Mouse (Mus musculus) kidney, adult 2 months (tissue): ENCODE measurements around the gene Ift43. TPM values are rescaled to one million over a fixed set of nuclear protein-coding genes. Genes with fewer than 3 reads are reported as not detected.

ENCODE experiments used
- DNase-seq: peaks from one replicate; pipeline ENCODE4 v3.0.0; 2021
- H3K27ac ChIP-seq: fragments of 200-500 bp; 2 replicates; pipeline ENCODE4 v1.5.1; 2012; ENCODE audit warnings: low read depth, low read length, control low read depth, inconsistent platforms; ENCODE audit not compliant: insufficient read depth
- H3K27me3 ChIP-seq: fragments of 200-500 bp; replicated peaks from 2 replicates; pipeline ENCODE4 v1.6.1; 2012; ENCODE audit warnings: mild to moderate bottlenecking, moderate library complexity, low read length, inconsistent platforms; ENCODE audit not compliant: control insufficient read depth, insufficient read depth
- H3K36me3 ChIP-seq: fragments of 200-500 bp; 2 replicates; pipeline ENCODE4 v1.6.1; 2012; ENCODE audit warnings: mild to moderate bottlenecking, moderate library complexity, low read length, inconsistent platforms; ENCODE audit not compliant: control insufficient read depth, insufficient read depth
- H3K4me1 ChIP-seq: fragments of 200-500 bp; 2 replicates; pipeline ENCODE4 v1.6.1; 2011; ENCODE audit warnings: low read length; ENCODE audit not compliant: control insufficient read depth, insufficient read depth
- H3K4me3 ChIP-seq: fragments of 200-500 bp; 2 replicates; pipeline ENCODE4 v1.5.1; 2011; ENCODE audit warnings: mild to moderate bottlenecking, low read depth, low read length, control low read depth; ENCODE audit not compliant: insufficient read depth
- CTCF ChIP-seq: fragments of 200-500 bp; conservative IDR thresholded peaks from 2 replicates; pipeline ENCODE4 v1.5.1; 2011; ENCODE audit warnings: low read depth, mild to moderate bottlenecking, control low read depth, low read length, moderate library complexity, mixed read lengths; ENCODE audit not compliant: insufficient read depth, insufficient read length
- POLR2A ChIP-seq: fragments of 200-500 bp; IDR thresholded peaks from one replicate; pipeline ENCODE4 v1.6.1; 2011; ENCODE audit warnings: low read depth, low read length, control low read depth
- WGBS: fragments of 180-500 bp; shearing (Covaris S2); methylation state at CpG from one replicate; pipeline ENCODE4 v1.1.7; 2018; 5-methylcytosine and 5-hydroxymethylcytosine counted together
- polyA plus RNA-seq: library from polyadenylated mRNA; depleted of rRNA; stranded (reverse); fragments of >200 nt; gene quantifications from 2 replicates; pipeline ENCODE4 v1.2.3, GENCODE M21; 2012

Ift43 gene
- polyA plus RNA-seq, 1 experiment = 27.3 TPM

DNA sequence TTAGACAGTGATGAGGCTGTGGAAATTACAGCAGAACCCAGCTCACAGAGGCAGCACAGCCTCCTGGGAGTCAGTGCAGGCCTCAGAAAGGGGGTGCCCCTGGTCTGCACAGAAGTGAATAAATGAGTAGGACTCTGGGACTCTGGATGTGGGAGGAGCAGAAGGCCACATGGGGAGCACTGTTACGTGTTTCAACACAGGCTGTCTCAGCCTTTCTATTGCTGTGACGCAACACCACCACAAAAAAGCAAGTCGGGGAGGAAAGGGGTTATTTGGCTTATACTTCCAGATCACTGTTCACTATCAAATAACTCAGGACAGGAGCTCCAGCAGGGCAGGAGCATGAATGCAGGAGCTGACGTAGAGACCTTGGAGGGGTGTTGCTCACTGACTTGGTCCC, 13.5 kb downstream of the Ift43 start:
- Histone ChIP-seq H3K27ac (no peak overlapping the region), H3K27me3 (no peaks in the 10 kb centered on the region), H3K4me3 (no peak overlapping the region), H3K36me3 (no peaks in the 10 kb centered on the region), H3K4me1 (peaks cover 5% of the 10 kb centered on the region; the same call in 1 of the 2 replicates)
- no peak for TF ChIP-seq CTCF
- no peak for TF ChIP-seq POLR2A
- no peak for DNase-seq
- 96% methylated on average over 4 of the region's 4 CpGs for WGBS

DNA sequence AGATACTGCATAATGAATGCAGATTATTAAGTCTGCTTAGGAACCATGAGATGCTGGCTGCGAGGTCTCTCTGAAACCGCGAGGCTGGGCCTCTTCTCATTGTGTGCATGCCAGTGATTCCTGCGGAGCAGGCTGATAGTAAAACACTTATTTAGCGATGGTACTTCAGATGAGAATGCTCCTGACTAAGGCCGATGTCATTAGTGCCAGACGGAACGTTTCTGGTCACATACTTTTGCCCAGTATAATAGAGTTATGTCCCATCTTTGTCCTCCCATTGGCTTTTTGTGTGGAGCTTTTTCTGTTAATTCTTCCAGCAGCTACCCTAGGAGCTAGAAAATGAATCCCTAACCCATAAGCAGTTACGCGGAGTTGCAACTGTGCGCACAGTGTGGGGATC, 15.4 kb downstream of the Ift43 start:
- TF ChIP-seq POLR2A (no peak), CTCF (no peak)
- Histone ChIP-seq H3K36me3 (no peaks in the 10 kb centered on the region), H3K4me1 (peaks cover 4% of the 10 kb centered on the region; the same call in 1 of the 2 replicates), H3K4me3 (no peak overlapping the region), H3K27ac (no peak overlapping the region), H3K27me3 (no peaks in the 10 kb centered on the region)
- no peak for DNase-seq
- 89% methylated on average over 11 of the region's 11 CpGs for WGBS

DNA sequence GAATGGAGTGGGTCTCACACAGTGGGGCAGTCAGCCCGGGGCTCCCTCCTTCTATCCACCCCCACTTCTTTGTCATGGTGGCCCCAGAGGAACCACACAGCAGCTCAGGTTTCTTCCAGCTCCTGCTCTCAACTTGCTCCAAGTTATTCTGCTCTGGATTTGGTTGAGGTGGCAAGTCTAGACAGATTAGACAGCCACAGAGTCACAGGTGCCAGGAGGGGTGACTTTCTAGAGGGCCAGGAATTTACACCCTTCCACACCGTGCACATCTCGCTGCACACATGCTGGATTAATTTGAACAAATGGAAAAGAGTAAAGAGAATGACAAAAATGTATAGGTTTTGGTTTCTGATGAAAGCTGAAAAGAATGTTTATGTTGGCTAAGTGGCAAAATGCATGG, 18.4 kb downstream of the Ift43 start:
- Histone ChIP-seq H3K27ac (no peak overlapping the region), H3K4me3 (no peak overlapping the region), H3K27me3 (no peaks in the 10 kb centered on the region), H3K36me3 (no peaks in the 10 kb centered on the region), H3K4me1 (peaks cover 25% of the 10 kb centered on the region)
- WGBS = 81% methylated on average over 3 of the region's 3 CpGs
- TF ChIP-seq POLR2A (no peak), CTCF (no peak)
- DNase-seq = no peak

DNA sequence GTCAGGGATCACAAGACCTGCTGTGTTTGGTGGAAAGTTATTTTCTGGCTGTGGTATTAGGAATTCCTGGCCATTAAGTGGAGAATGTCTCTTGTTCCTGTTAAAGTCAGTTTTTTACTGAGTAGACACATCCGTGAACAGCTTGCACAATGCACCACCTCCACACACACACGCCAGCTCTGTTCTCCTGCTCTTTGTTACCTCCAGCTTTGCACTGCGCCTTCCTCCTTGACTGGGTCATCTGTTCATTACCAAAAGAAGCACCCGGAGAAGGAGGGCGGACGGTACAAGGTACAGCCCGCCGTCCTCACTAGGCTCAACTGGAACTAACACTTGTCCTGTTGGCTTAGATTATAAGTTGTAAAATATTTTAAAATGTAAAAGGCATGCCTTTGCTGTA, 20.3 kb downstream of the Ift43 start:
- WGBS = 54% methylated on average over 8 of the region's 8 CpGs
- TF ChIP-seq CTCF (no peak), POLR2A (no peak)
- peak; percentile 83 for DNase-seq

DNA sequence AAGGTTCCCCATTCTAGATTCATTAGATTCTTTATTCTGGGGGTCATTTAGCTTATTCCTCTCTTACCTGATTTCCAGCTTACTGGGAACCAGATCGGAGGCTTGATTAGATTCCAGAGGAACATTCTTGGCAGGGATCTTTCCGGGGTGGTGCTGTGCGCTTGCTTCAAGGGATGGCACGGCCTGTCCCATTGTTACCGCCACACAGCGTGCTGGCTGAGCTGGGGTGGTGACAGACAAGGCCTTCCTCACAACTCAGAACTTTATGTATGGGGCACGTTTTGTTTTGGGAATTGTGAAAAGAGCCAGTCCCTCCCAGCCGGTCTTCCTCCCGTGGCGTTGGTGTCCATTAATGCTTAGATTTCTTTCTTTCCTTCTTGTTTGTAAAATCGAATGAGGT, 21.1 kb downstream of the Ift43 start:
- Histone ChIP-seq H3K27ac (peak overlapping the region; percentile 37), H3K4me3 (no peak overlapping the region), H3K36me3 (no peaks in the 10 kb centered on the region), H3K27me3 (no peaks in the 10 kb centered on the region), H3K4me1 (peaks cover 27% of the 10 kb centered on the region)
- peak; percentile 61 for DNase-seq
- 50% methylated on average over 11 of the region's 11 CpGs for WGBS
- TF ChIP-seq CTCF (no peak), POLR2A (no peak)

More for the DNA sequence above, 20.3 kb downstream of the Ift43 start:
- H3K27ac ChIP-seq = peak overlapping the region; percentile 34
- H3K27me3 ChIP-seq = no peaks in the 10 kb centered on the region
- no peaks in the 10 kb centered on the region for H3K36me3 ChIP-seq
- H3K4me3 ChIP-seq = no peak overlapping the region
- H3K4me1 ChIP-seq = peaks cover 27% of the 10 kb centered on the region

DNA sequence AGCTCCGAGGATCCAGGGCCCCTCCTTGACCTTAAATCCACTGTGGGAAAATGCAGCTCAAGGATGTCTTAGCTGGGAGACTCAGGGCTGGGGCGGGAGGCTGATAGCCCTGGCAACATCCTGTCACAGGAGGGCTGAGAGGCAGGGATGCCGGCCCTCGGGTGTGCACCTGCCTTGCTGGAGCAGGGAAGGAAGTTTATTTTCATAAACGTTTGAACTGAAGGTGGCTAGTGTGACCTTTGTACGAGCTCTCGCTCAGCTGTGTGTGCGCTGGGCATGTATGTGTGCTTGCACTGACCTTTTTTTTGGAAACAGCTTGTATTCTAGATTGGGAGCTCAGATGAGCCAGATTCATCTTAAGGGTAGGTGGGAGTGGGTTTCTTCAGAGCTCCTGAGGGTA, 21.5 kb downstream of the Ift43 start:
- peak; percentile 73 for DNase-seq

DNA sequence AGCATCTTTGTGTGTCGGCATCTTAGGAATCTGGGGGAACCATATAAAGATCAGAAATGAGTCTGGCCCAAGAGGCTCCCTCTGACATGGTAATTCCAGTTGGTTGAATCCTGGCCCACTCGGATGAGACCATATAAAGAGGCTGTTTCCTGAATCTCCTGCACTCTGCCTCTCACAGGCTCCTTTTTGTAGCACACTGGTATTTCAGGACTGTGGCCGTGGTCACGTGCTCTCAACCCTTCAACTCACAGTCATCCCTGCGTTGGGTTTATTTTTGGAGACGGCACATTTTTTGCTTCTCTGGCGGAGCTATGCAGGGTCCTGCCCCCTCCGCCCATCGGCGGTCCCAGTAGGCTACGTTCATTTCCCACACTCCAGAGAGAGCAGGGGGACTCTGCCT, 22.0 kb downstream of the Ift43 start:
- H3K4me1 ChIP-seq = peaks cover 27% of the 10 kb centered on the region
- TF ChIP-seq CTCF (no peak), POLR2A (no peak)
- H3K36me3 ChIP-seq = no peaks in the 10 kb centered on the region
- H3K27me3 ChIP-seq = no peaks in the 10 kb centered on the region
- no peak overlapping the region for H3K4me3 ChIP-seq
- 58% methylated on average over 11 of the region's 11 CpGs for WGBS
- peak overlapping the region; percentile 37 for H3K27ac ChIP-seq
- peak; percentile 65 for DNase-seq

More for the DNA sequence above, 21.5 kb downstream of the Ift43 start:
- no peak overlapping the region for H3K4me3 ChIP-seq
- H3K27me3 ChIP-seq = no peaks in the 10 kb centered on the region
- peaks cover 27% of the 10 kb centered on the region for H3K4me1 ChIP-seq
- H3K36me3 ChIP-seq = no peaks in the 10 kb centered on the region
- TF ChIP-seq CTCF (no peak), POLR2A (no peak)
- 28% methylated on average over 8 of the region's 8 CpGs for WGBS
- H3K27ac ChIP-seq = peak overlapping the region; percentile 37

DNA sequence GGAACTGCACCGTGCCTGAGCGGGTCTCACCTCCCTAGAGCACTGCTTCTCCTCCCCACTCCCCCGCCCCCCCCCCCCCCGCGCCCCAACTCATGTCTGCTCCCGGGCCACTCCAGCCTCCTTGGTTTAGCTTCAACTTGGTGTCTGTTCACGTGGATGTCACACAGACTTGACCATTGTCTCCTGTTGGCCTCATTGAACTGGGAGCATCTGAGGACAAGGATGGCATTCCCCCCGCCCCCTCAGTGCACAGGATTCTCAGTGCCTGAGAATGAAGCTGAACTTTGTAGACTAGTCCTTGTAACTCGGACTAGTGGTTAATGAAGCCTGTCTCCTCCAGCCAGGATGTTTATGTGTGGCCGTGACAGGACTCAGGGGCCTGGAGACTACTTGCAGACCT, 23.2 kb downstream of the Ift43 start:
- Histone ChIP-seq H3K4me3 (no peak overlapping the region), H3K4me1 (peaks cover 27% of the 10 kb centered on the region), H3K27me3 (no peaks in the 10 kb centered on the region), H3K36me3 (no peaks in the 10 kb centered on the region), H3K27ac (no peak overlapping the region)
- WGBS = 68% methylated on average over 9 of the region's 10 CpGs
- no peak for TF ChIP-seq POLR2A
- TF ChIP-seq CTCF = no peak
- DNase-seq = peak; percentile 53
